Mouse (Mus musculus) urinary bladder, adult 2 months (tissue): ENCODE data around the gene Pdia6. TPM values are rescaled to one million over a fixed set of nuclear protein-coding genes. Genes with fewer than 3 reads are reported as not detected.

ENCODE experiments used
- polyA plus RNA-seq: library from polyadenylated mRNA; depleted of rRNA; stranded (reverse); fragments of >200 nt; gene quantifications from 2 replicates; pipeline ENCODE4 v1.2.3, GENCODE M21; 2012; rRNA removed

Gene Pdia6
- polyA plus RNA-seq, 1 experiment: 115 TPM

Other genes starting within 250 kb of the Pdia6 start
- gene Kcnf1, start 89.7 kb upstream of the Pdia6 start, polyA plus RNA-seq: 64.0 and 68.7 TPM in 2 replicates
- gene Atp6v1c2, start 62.8 kb downstream of the Pdia6 start, polyA plus RNA-seq: not detected in 2 replicates
- gene Nol10, start 81.9 kb downstream of the Pdia6 start, polyA plus RNA-seq: 8.2 and 8.7 TPM in 2 replicates